Mouse (Mus musculus) forebrain, embryonic 12.5 days (tissue): Measurements from ENCODE around the gene Phkb. TPM values are rescaled to one million over a fixed set of nuclear protein-coding genes. Genes with fewer than 3 reads are reported as not detected.

Experiments used
- ATAC-seq: fragments of 200-750 bp; cut with Nextera tagmentation; 2 replicates; pipeline ENCODE4 v1.8.0; 2017; ENCODE audit warnings: moderate TSS enrichment; ENCODE audit not compliant: low FRiP score
- H3K27ac ChIP-seq: fragments of 300-500 bp; sonication (generic); 2 replicates; pipeline ENCODE4 v1.5.1; 2016; ENCODE audit warnings: mild to moderate bottlenecking
- H3K27me3 ChIP-seq: fragments of 300-500 bp; sonication (generic); 2 replicates; pipeline ENCODE4 v1.6.1; 2016; ENCODE audit warnings: mild to moderate bottlenecking
- H3K36me3 ChIP-seq: fragments of 300-500 bp; sonication (generic); replicated peaks from 2 replicates; pipeline ENCODE4 v1.6.1; 2016; ENCODE audit warnings: mild to moderate bottlenecking
- H3K4me1 ChIP-seq: fragments of 300-500 bp; sonication (generic); 2 replicates; pipeline ENCODE4 v1.6.1; 2016
- H3K4me2 ChIP-seq: fragments of 300-500 bp; sonication (generic); 2 replicates; pipeline ENCODE4 v1.6.1; 2016; ENCODE audit warnings: mild to moderate bottlenecking, moderate library complexity
- H3K4me3 ChIP-seq: fragments of 300-500 bp; sonication (generic); replicated peaks from 2 replicates; pipeline ENCODE4 v1.5.1; 2016; ENCODE audit warnings: mild to moderate bottlenecking
- H3K9ac ChIP-seq: fragments of 300-500 bp; sonication (generic); 2 replicates; pipeline ENCODE4 v1.6.1; 2016; ENCODE audit warnings: mild to moderate bottlenecking
- H3K9me3 ChIP-seq: fragments of 300-500 bp; sonication (generic); 2 replicates; pipeline ENCODE4 v1.6.1; 2016
- WGBS: fragments of 180-500 bp; shearing (Covaris S2); methylation state at CpG from one replicate; pipeline ENCODE4 v1.1.7; 2016; 5-methylcytosine and 5-hydroxymethylcytosine counted together
- polyA plus RNA-seq: library from polyadenylated mRNA; unstranded; fragments of >200 nt; fragmentation: Nextera tagmentation; extraction: Ambion mirVana; gene quantifications from 2 replicates; pipeline ENCODE4 v1.2.1, GENCODE M21; 2016

The Phkb gene
- polyA plus RNA-seq, 1 experiment from 2014 or later: 39.9 TPM

DNA sequence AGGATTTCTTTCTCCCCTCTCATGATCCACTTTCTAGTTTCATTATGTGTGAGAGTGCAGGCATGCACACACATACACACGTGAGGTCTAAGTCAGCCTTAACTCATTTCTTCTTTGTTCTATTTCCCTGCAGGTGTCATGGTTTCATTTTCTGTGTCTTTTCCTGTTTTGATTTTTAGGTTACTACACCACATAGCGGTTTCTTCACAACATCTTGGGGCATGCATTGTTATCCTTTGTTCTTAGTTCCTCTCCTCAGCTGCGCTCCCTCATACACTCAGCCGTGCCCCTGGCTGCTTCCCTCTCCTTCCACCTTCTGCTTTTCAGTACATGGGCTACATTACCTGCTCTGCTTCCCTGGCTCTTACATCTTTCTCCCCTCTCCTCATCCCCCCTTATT is 211.2 kb downstream of the Phkb start:
- no peaks in the 10 kb centered on the region for H3K4me1 ChIP-seq
- H3K9me3 ChIP-seq: no peaks in the 10 kb centered on the region
- H3K36me3 ChIP-seq: peaks cover 4% of the 10 kb centered on the region; the same call in 1 of the 2 replicates
- H3K27ac ChIP-seq: no peak overlapping the region
- no peak for ATAC-seq
- H3K4me2 ChIP-seq: no peak overlapping the region
- no peaks in the 10 kb centered on the region for H3K27me3 ChIP-seq
- WGBS: 87% methylated on average over 4 of the region's 4 CpGs
- no peak overlapping the region for H3K4me3 ChIP-seq
- H3K9ac ChIP-seq: no peak overlapping the region

DNA sequence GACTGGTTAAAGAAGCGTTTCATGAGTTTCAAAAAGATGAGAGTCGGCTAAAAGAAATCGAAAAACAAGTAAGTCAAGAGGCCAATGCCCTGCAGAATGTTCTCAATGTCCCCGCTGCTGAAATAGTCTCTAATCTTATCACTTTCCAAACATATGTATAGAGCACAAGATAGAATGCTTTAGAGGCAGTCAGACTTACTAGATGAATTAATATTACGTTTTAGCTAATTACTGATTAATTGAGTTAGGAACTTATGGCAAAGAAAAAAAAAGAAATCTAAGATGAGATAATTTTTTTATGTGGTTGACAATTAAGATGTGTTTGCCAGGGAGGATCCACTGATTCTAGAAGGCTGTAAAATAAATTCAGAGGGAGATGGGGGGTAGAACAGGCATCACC is 217.9 kb downstream of the Phkb start:
- ATAC-seq: no peak
- H3K36me3 ChIP-seq: peaks cover 11% of the 10 kb centered on the region; the same call in 1 of the 2 replicates
- H3K27ac ChIP-seq: no peak overlapping the region
- WGBS: 86% methylated on average over 5 of the region's 5 CpGs
- no peaks in the 10 kb centered on the region for H3K4me1 ChIP-seq
- no peaks in the 10 kb centered on the region for H3K27me3 ChIP-seq
- H3K4me2 ChIP-seq: no peak overlapping the region
- H3K9me3 ChIP-seq: no peaks in the 10 kb centered on the region
- no peak overlapping the region for H3K4me3 ChIP-seq
- H3K9ac ChIP-seq: no peak overlapping the region

DNA sequence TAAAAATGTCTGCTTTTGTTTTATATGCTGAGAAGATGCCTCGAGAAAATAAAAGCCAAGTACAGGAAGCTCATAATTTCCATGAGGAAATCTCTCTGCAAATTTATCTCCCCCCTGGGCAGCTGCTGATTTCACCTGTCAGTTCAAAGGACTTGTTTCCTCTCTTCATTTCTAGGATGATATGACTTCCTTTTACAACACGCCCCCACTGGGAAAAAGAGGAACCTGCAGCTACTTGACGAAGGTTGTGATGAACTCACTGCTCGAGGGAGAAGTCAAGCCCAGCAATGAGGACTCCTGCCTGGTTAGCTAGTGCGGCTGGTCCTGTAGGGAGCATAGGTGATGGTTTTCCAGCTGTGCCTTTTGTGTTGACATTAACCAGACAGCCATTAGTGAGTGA is 218.4 kb downstream of the Phkb start:
- ATAC-seq: no peak
- no peak overlapping the region for H3K27ac ChIP-seq
- H3K9ac ChIP-seq: no peak overlapping the region
- H3K4me1 ChIP-seq: no peaks in the 10 kb centered on the region
- H3K36me3 ChIP-seq: peaks cover 11% of the 10 kb centered on the region; the same call in 1 of the 2 replicates
- no peaks in the 10 kb centered on the region for H3K9me3 ChIP-seq
- 81% methylated on average over 5 of the region's 5 CpGs for WGBS
- no peaks in the 10 kb centered on the region for H3K27me3 ChIP-seq
- no peak overlapping the region for H3K4me2 ChIP-seq
- H3K4me3 ChIP-seq: no peak overlapping the region

DNA sequence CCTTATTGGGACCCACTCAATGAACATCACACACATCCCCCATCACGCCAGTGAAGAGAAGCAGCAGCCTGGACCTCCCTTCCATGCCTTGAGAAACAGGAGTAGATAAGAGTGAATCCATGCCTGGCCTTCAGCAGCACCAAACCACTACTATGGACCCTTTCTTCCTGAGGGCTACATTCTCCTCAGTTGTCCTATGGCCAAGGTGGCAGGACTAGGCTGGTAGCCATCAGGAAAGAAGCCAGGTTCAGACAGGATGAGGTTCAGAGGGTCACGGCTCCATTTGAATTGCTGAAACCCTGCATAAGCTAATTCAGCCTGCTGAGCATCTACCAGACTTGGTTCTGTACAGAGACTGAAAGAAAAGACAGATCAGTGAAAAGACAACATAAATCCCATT is 222.7 kb downstream of the Phkb start:
- WGBS: 97% methylated on average over 2 of the region's 2 CpGs
- H3K27ac ChIP-seq: no peak overlapping the region
- no peaks in the 10 kb centered on the region for H3K4me1 ChIP-seq
- no peak overlapping the region for H3K4me3 ChIP-seq
- H3K9me3 ChIP-seq: no peaks in the 10 kb centered on the region
- no peak overlapping the region for H3K4me2 ChIP-seq
- ATAC-seq: no peak
- H3K27me3 ChIP-seq: no peaks in the 10 kb centered on the region
- no peak overlapping the region for H3K9ac ChIP-seq
- H3K36me3 ChIP-seq: no peaks in the 10 kb centered on the region

DNA sequence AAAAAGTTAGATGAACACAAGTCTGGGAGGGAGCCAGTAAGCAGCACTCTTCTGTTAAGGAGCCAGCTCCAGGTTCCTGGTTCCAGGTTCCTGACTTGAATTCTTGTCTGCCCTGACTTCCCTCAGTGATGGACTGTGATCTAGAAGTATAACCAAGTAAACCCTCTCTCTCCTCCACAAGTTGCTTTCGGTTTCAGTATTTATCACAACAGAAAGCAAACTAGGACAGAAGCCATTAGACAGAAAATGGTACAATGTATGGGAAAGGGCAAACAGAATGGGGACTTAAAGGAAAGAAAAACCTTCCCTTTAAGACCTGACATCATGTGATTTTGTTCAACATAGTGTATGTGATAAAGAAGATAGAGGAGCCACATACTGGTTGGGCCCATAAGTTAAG is 238.7 kb downstream of the Phkb start:
- H3K27me3 ChIP-seq: no peaks in the 10 kb centered on the region
- no peaks in the 10 kb centered on the region for H3K4me1 ChIP-seq
- no peak overlapping the region for H3K4me2 ChIP-seq
- no peak for ATAC-seq
- 94% methylated on average over 1 of the region's 1 CpGs for whole genome bisulfite sequencing
- no peaks in the 10 kb centered on the region for H3K9me3 ChIP-seq
- H3K36me3 ChIP-seq: no peaks in the 10 kb centered on the region
- no peak overlapping the region for H3K9ac ChIP-seq
- no peak overlapping the region for H3K27ac ChIP-seq
- H3K4me3 ChIP-seq: no peak overlapping the region

DNA sequence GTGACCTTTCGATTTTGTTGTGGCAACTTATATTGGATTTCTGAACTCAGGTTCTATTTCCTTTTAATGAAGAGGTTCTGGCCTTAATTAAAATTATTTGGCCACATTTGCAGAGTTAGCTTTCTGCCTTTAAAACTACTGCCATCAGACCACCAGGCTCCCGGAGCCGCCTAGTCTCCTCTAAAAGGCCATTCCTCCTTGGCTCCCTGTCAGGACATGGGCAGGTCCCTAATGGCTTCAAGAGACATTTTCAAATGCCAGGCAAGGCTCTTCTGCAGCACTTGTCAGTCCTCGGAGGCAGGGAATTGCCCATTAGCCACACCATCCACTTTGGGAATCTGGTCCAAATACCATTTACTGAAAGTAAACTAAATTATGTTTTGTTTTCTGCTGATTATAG is 242.6 kb downstream of the Phkb start:
- WGBS: 81% methylated on average over 4 of the region's 4 CpGs

DNA sequence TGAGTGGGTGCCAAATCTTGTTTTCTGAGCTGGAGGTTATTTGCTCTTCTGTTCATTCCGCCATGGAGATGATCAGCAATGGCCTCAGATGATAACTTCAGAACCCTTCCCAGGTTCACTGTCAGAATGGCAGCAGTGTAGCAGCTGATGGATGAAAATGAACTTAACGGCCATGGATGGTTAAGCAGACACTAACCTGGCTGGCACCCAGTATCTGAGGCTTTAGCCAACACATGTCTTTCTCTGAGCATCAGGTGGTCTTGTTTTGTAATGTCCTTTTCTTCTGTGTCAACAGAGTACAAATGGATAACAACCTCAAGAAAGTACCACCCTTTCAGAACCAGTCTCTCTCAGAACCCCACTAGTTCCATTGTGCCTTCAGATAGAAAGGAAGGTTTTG is 246.0 kb downstream of the Phkb start:
- Histone ChIP-seq H3K27ac (no peak overlapping the region), H3K9me3 (no peaks in the 10 kb centered on the region), H3K9ac (no peak overlapping the region), H3K4me3 (no peak overlapping the region), H3K36me3 (no peaks in the 10 kb centered on the region), H3K4me1 (no peaks in the 10 kb centered on the region), H3K4me2 (no peak overlapping the region), H3K27me3 (no peaks in the 10 kb centered on the region)
- WGBS: 90% methylated on average over 2 of the region's 2 CpGs
- ATAC-seq: no peak

More for the DNA sequence above, 242.6 kb downstream of the Phkb start:
- ATAC-seq: no peak
- no peaks in the 10 kb centered on the region for H3K9me3 ChIP-seq
- no peaks in the 10 kb centered on the region for H3K4me1 ChIP-seq
- H3K27ac ChIP-seq: no peak overlapping the region
- H3K36me3 ChIP-seq: no peaks in the 10 kb centered on the region
- H3K27me3 ChIP-seq: no peaks in the 10 kb centered on the region
- H3K4me3 ChIP-seq: no peak overlapping the region
- H3K4me2 ChIP-seq: no peak overlapping the region
- no peak overlapping the region for H3K9ac ChIP-seq

DNA sequence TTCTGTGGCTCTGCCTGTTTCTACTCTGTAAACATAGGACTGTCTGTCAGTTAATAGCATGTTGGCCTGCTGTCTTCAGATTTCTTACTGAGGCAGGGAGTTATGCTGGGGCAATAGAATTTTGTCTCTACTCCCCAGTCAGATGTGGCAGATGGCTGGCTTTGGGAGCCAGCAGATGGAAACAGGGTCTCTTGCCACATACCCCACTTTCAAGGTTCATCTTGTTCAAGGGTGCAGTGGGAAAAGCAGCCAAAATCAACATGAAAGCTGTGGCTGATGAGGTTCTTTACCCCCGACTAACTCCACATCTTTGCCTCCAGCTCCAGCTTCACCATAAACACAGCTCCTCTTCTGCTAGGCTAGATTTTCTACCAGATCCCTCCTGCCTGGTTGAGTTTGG is 246.7 kb downstream of the Phkb start:
- ATAC-seq: no peak
- Histone ChIP-seq H3K36me3 (no peaks in the 10 kb centered on the region), H3K4me1 (no peaks in the 10 kb centered on the region), H3K27me3 (no peaks in the 10 kb centered on the region), H3K9me3 (no peaks in the 10 kb centered on the region), H3K4me2 (no peak overlapping the region), H3K27ac (no peak overlapping the region), H3K9ac (no peak overlapping the region), H3K4me3 (no peak overlapping the region)
- 86% methylated on average over 1 of the region's 1 CpGs for WGBS

DNA sequence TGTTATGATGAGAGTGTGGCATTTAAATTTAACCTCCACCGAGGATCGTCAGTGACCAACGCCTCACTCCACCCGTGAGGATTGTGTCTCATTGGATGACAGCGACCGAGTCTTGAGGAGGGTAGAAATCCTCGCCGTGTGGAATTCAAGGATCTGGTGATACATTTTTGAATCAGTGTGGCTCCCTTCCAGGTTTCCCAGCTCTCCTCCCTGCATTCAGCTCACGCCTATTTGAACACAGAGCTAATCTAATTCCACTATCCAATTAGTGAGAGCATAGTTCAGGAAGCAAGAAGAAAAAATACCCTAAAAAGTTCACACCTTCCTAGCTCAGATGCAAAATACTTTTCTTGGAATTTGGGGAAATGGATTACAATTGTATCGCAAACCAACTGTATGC is 249.9 kb downstream of the Phkb start:
- no peaks in the 10 kb centered on the region for H3K27me3 ChIP-seq
- no peaks in the 10 kb centered on the region for H3K4me1 ChIP-seq
- no peak overlapping the region for H3K4me2 ChIP-seq
- no peak overlapping the region for H3K27ac ChIP-seq
- no peaks in the 10 kb centered on the region for H3K9me3 ChIP-seq
- H3K9ac ChIP-seq: no peak overlapping the region
- no peak overlapping the region for H3K4me3 ChIP-seq
- 76% methylated on average over 10 of the region's 10 CpGs for WGBS
- no peak for ATAC-seq
- no peaks in the 10 kb centered on the region for H3K36me3 ChIP-seq

Other genes starting within 250 kb of the Phkb start
- 41.1 and 42.3 TPM in 2 replicates for gene Neto2, start 140.0 kb upstream of the Phkb start, polyA plus RNA-seq
- 99.5 and 103 TPM in 2 replicates for gene Itfg1, start within 50 bp of the Phkb start, polyA plus RNA-seq